Mouse (Mus musculus) CH12.LX (cell line): ENCODE results near the gene Dnajc5. TPM values are rescaled to one million over a fixed set of nuclear protein-coding genes. Genes with fewer than 3 reads are reported as not detected.

Experiments
- DNase-seq: peaks from one replicate; pipeline ENCODE4 v3.0.0-alpha.2; 2013; ENCODE audit errors: extremely low read depth
- H3K27ac ChIP-seq: 2 replicates; pipeline ENCODE4 v1.5.1; 2012; ENCODE audit warnings: low read depth, mild to moderate bottlenecking, control low read depth, moderate library complexity; ENCODE audit not compliant: insufficient read depth
- H3K27me3 ChIP-seq: replicated peaks from 2 replicates; pipeline ENCODE3; 2012; ENCODE audit warnings: inconsistent platforms
- H3K36me3 ChIP-seq, 2 experiments: replicated peaks in 1 of 2; 2 replicates each; pipeline versions ENCODE3 to v1.6.1; 2012; ENCODE audit warnings: inconsistent platforms in 1 of 2, low read length in 1 of 2, mild to moderate bottlenecking in 1 of 2, mixed read lengths in 1 of 2, moderate library complexity in 1 of 2; ENCODE audit not compliant: control insufficient read depth in 1 of 2, insufficient read depth in 1 of 2
- H3K4me1 ChIP-seq, 2 experiments: 2 replicates each; pipeline ENCODE4 v1.6.1; 2012; ENCODE audit warnings: inconsistent platforms in 1 of 2, moderate library complexity in 1 of 2; ENCODE audit not compliant: insufficient read depth in 2 of 2, control insufficient read depth in 1 of 2
- H3K4me2 ChIP-seq: 2 replicates; pipeline ENCODE4 v1.6.1; 2012; ENCODE audit warnings: low read depth, mild to moderate bottlenecking, control low read depth; ENCODE audit not compliant: poor library complexity, insufficient read depth, severe bottlenecking
- H3K4me3 ChIP-seq, 3 experiments: fragments of 150-350 bp in 1 of 3; sonication (generic) in 1 of 3; replicated peaks in 1 of 3; 2 replicates each; pipeline versions ENCODE3 to v1.5.1; 2011 to 2012; ENCODE audit warnings: low read depth in 2 of 3, low read length in 2 of 3, mild to moderate bottlenecking in 2 of 3, moderate library complexity in 2 of 3, control low read depth in 1 of 3, improper control_type of control experiment in 1 of 3, inconsistent platforms in 1 of 3, mixed read lengths in 1 of 3; ENCODE audit not compliant: poor library complexity in 1 of 3
- H3K79me2 ChIP-seq: replicated peaks from 2 replicates; pipeline ENCODE4 v1.6.1; 2012; ENCODE audit warnings: mild to moderate bottlenecking, moderate library complexity; ENCODE audit not compliant: control insufficient read depth, poor library complexity, insufficient read depth, severe bottlenecking; ENCODE audit errors: extremely low read depth
- H3K9ac ChIP-seq: 2 replicates; pipeline ENCODE4 v1.6.1; 2012; ENCODE audit warnings: low read depth, mild to moderate bottlenecking, control low read depth, moderate library complexity; ENCODE audit not compliant: insufficient read depth
- H3K9me3 ChIP-seq: replicated peaks from 2 replicates; pipeline ENCODE3; 2012; ENCODE audit warnings: low read length, inconsistent platforms, mixed read lengths
- BHLHE40 ChIP-seq: IDR thresholded peaks from 2 replicates; pipeline ENCODE4 v1.6.1; 2011; ENCODE audit warnings: mild to moderate bottlenecking, low read depth, low read length, improper control_type of control experiment
- CHD2 ChIP-seq: IDR thresholded peaks from 2 replicates; pipeline ENCODE4 v1.6.1; 2011; ENCODE audit warnings: low read length, improper control_type of control experiment
- CTCF ChIP-seq, 2 experiments: IDR thresholded peaks in 1 of 2; conservative IDR thresholded peaks in 1 of 2; 2 replicates each; pipeline ENCODE4 v1.5.1; 2011 to 2012; ENCODE audit warnings: low read depth in 2 of 2, low read length in 2 of 2, improper control_type of control experiment in 1 of 2, inconsistent platforms in 1 of 2, mild to moderate bottlenecking in 1 of 2, moderate library complexity in 1 of 2
- E2F4 ChIP-seq: IDR thresholded peaks from 2 replicates; pipeline ENCODE4 v1.6.1; 2011; ENCODE audit warnings: low read depth, low read length, improper control_type of control experiment; ENCODE audit not compliant: insufficient replicate concordance
- EP300 ChIP-seq: IDR thresholded peaks from 2 replicates; pipeline ENCODE4 v1.6.1; 2011; ENCODE audit warnings: low read length, improper control_type of control experiment
- ETS1 ChIP-seq: conservative IDR thresholded peaks from 2 replicates; pipeline ENCODE4 v1.6.1; 2012; ENCODE audit warnings: low read depth, mild to moderate bottlenecking, inconsistent platforms, low read length, improper control_type of control experiment, moderate library complexity
- GABPA ChIP-seq: IDR thresholded peaks from 2 replicates; pipeline ENCODE4 v1.6.1; 2012; ENCODE audit warnings: low read depth, low read length, improper control_type of control experiment, inconsistent platforms; ENCODE audit not compliant: insufficient replicate concordance
- IRF4 ChIP-seq: IDR thresholded peaks from 2 replicates; pipeline ENCODE4 v1.6.1; 2014; ENCODE audit warnings: low read depth, mild to moderate bottlenecking, inconsistent platforms, low read length, improper control_type of control experiment
- JUND ChIP-seq: conservative IDR thresholded peaks from 2 replicates; pipeline ENCODE4 v1.6.1; 2011; ENCODE audit warnings: low read depth, low read length, improper control_type of control experiment
- KAT2A ChIP-seq: IDR thresholded peaks from 2 replicates; pipeline ENCODE4 v1.6.1; 2012; ENCODE audit warnings: low read length, improper control_type of control experiment, inconsistent platforms; ENCODE audit not compliant: insufficient replicate concordance
- MEF2A ChIP-seq: IDR thresholded peaks from 2 replicates; pipeline ENCODE4 v1.6.1; 2014; ENCODE audit warnings: low read depth, mild to moderate bottlenecking, inconsistent platforms, low read length, improper control_type of control experiment, borderline replicate concordance
- NRF1 ChIP-seq: IDR thresholded peaks from 2 replicates; pipeline ENCODE4 v1.6.1; 2014; ENCODE audit warnings: low read depth, mild to moderate bottlenecking, inconsistent platforms, low read length, improper control_type of control experiment, moderate library complexity
- PAX5 ChIP-seq: IDR thresholded peaks from 2 replicates; pipeline ENCODE4 v1.6.1; 2012; ENCODE audit warnings: low read length, inconsistent platforms, mixed read lengths
- RAD21 ChIP-seq: IDR thresholded peaks from 2 replicates; pipeline ENCODE4 v1.6.1; 2011; ENCODE audit warnings: low read depth, mild to moderate bottlenecking, low read length, improper control_type of control experiment, moderate library complexity
- RCOR1 ChIP-seq: conservative IDR thresholded peaks from 2 replicates; pipeline ENCODE4 v1.6.1; 2012; ENCODE audit warnings: low read depth, mild to moderate bottlenecking, inconsistent platforms, low read length, improper control_type of control experiment
- SIN3A ChIP-seq: IDR thresholded peaks from 2 replicates; pipeline ENCODE4 v1.6.1; 2012; ENCODE audit warnings: low read length, improper control_type of control experiment, inconsistent platforms
- SMC3 ChIP-seq: IDR thresholded peaks from 2 replicates; pipeline ENCODE4 v1.6.1; 2011; ENCODE audit warnings: low read depth, low read length, improper control_type of control experiment
- UBTF ChIP-seq: IDR thresholded peaks from 2 replicates; pipeline ENCODE4 v1.6.1; 2012; ENCODE audit warnings: low read depth, mild to moderate bottlenecking, inconsistent platforms, low read length, improper control_type of control experiment, moderate library complexity
- USF2 ChIP-seq: conservative IDR thresholded peaks from 2 replicates; pipeline ENCODE4 v1.6.1; 2011; ENCODE audit warnings: low read depth, low read length, improper control_type of control experiment
- ZKSCAN1 ChIP-seq: IDR thresholded peaks from 2 replicates; pipeline ENCODE4 v1.6.1; 2012; ENCODE audit warnings: low read depth, inconsistent platforms, low read length, improper control_type of control experiment, borderline replicate concordance
- dilution Hi-C: fragments of 300-500 bp; cut with MboI; formaldehyde crosslinking; loops from 2 replicates; pipeline ENCODE4 v1.14.3; 2020; ENCODE audit warnings: low sequenced_read_pairs; ENCODE audit not compliant: extremely low pct_unique_long_range_greater_than_20kb, extremely low pct_ligation_motif_present
- in situ Hi-C: fragments of 300-500 bp; cut with MboI; formaldehyde crosslinking; loops from 3 replicates; pipeline ENCODE4 v1.14.3; 2019; ENCODE audit warnings: low sequenced_read_pairs, low pct_ligation_motif_present, low pct_unique_long_range_greater_than_20kb, mixed read lengths
- polyA plus RNA-seq: library from polyadenylated mRNA; unstranded; fragments of >175 nt; gene quantifications from 2 replicates; pipeline ENCODE4 v1.2.1, GENCODE M21; 2012; ENCODE audit warnings: low read depth; ENCODE audit not compliant: insufficient read length
- total RNA-seq, 2 experiments: library from RNA; depleted of rRNA; stranded (reverse); fragments of 300-350 nt in 1 of 2; fragments of >200 nt in 1 of 2; gene quantifications; 2 replicates each; pipeline ENCODE4 v1.2.3; 2012 to 2014

Gene Dnajc5
- total and polyA plus RNA-seq, 3 experiments, result 51.1 to 54.6 (median 54.5) TPM

- peaks cover 1 to 14% of the 10 kb centered on the region in 2 experiments; a peak in 2 of 4 replicates for H3K4me1 ChIP-seq
- TF ChIP-seq RCOR1 (no peak), BHLHE40 (no peak), CTCF (conservative IDR thresholded peaks at IDR 0.05 in 1 of 2, IDR thresholded peaks at IDR 0.05 in 1 of 2; ENCODE audit: low read depth in 2 of 2, low read length in 2 of 2) (no peak), EP300 (no peak), MEF2A (no peak), E2F4 (no peak), USF2 (no peak), UBTF (no peak), SIN3A (no peak), PAX5 (no peak), RAD21 (no peak), JUND (no peak), IRF4 (no peak), ETS1 (no peak), NRF1 (no peak), SMC3 (no peak)
Observed at GRCm38 (mm10) chr2:181574921-181575545, 54.7 kb downstream of the Dnajc5 start.

GRCm38 (mm10) chr2:181576613-181577012 lies 56.3 kb downstream of the Dnajc5 start:
- in situ Hi-C loops, result loop anchor here (5.0 kb wide), 1 partner anchor 184 kb away; no protein-coding TSS in a partner anchor

More at GRCm38 (mm10) chr2:181574921-181575545, 54.7 kb downstream of the Dnajc5 start:
- Histone ChIP-seq H3K4me3 (no peak overlapping the region), H3K4me2 (no peak overlapping the region), H3K9me3 (no peaks in the 10 kb centered on the region), H3K36me3 (peaks cover 37 to 75% of the 10 kb centered on the region in 2 experiments), H3K27ac (no peak overlapping the region), H3K79me2 (no peaks in the 10 kb centered on the region), H3K27me3 (no peaks in the 10 kb centered on the region), H3K9ac (no peak overlapping the region)
- no peak for DNase-seq
- in situ Hi-C loops (loop anchor here (5.0 kb wide), 1 partner anchor 183 kb away; no protein-coding TSS in a partner anchor), dilution Hi-C loops (no loop called here)

More at GRCm38 (mm10) chr2:181576613-181577012, 56.3 kb downstream of the Dnajc5 start:
- peaks cover 28 to 60% of the 10 kb centered on the region in 2 experiments for H3K36me3 ChIP-seq
- H3K4me2 ChIP-seq, result no peak overlapping the region
- peaks cover 3 to 19% of the 10 kb centered on the region in 2 experiments; a peak in 2 of 4 replicates for H3K4me1 ChIP-seq
- H3K79me2 ChIP-seq, result peaks cover 4% of the 10 kb centered on the region; the same call in 1 of the 2 replicates
- H3K27ac ChIP-seq, result no peak overlapping the region
- no peak overlapping the region for H3K9ac ChIP-seq
- no peak for DNase-seq
- no peak overlapping the region for H3K4me3 ChIP-seq
- H3K9me3 ChIP-seq, result no peaks in the 10 kb centered on the region
- H3K27me3 ChIP-seq, result no peaks in the 10 kb centered on the region
- dilution Hi-C loops, result no loop called here
- TF ChIP-seq CHD2 (no peak), ZKSCAN1 (no peak), SIN3A (no peak), MEF2A (no peak), GABPA (no peak), KAT2A (no peak)
